Mouse (Mus musculus): ENCODE results near the gene Clgn. TPM values are rescaled to one million over a fixed set of nuclear protein-coding genes. Genes with fewer than 3 reads are reported as not detected.
"Not testable (repeated sequence)": the region's sequence is repeated elsewhere in the genome, so short reads cannot be mapped to it uniquely, and the experiment has no call there.

Gene Clgn
- polyA plus RNA-seq, 1 experiment: 0.03 TPM

- no peaks in the 10 kb centered on the region for H3K36me3 ChIP-seq (ENCODE audit: control insufficient read depth, insufficient read depth, low read length)
- no peak for DNase-seq
- TF ChIP-seq CTCF (IDR thresholded peaks at IDR 0.05; ENCODE audit: borderline replicate concordance, control insufficient read depth, extremely low read depth, insufficient read depth, low read length, poor library complexity) (no peak), POLR2A (IDR thresholded peaks at IDR 0.05; ENCODE audit: control insufficient read depth, extremely low read depth, insufficient read depth, low read length, poor library complexity) (no peak)
- H3K4me3 ChIP-seq (ENCODE audit: control insufficient read depth, insufficient read depth, low read length): no peak overlapping the region
- no peak overlapping the region for H3K27ac ChIP-seq (ENCODE audit: control insufficient read depth, insufficient read depth, low read length)
- WGBS: 91% methylated on average over 7 of the region's 7 CpGs
- no peaks in the 10 kb centered on the region for H3K27me3 ChIP-seq (ENCODE audit: control insufficient read depth, insufficient read depth, low read length)
- peaks cover 3% of the 10 kb centered on the region; the same call in 1 of the 2 replicates for H3K4me1 ChIP-seq (replicated peaks; ENCODE audit: control insufficient read depth, insufficient read depth, low read length)
These were observed 37.3 kb downstream of the Clgn start for GRCm38 (mm10) chr8:83426949-83427348.

GRCm38 (mm10) chr8:83428621-83429020 is 39.0 kb downstream of the Clgn start:
- WGBS: 91% methylated on average over 3 of the region's 3 CpGs
- not testable (repeated sequence) for DNase-seq; H3K27me3 ChIP-seq (ENCODE audit: control insufficient read depth, insufficient read depth, low read length); H3K27ac ChIP-seq (ENCODE audit: control insufficient read depth, insufficient read depth, low read length); H3K4me1 ChIP-seq (replicated peaks; ENCODE audit: control insufficient read depth, insufficient read depth, low read length); H3K4me3 ChIP-seq (ENCODE audit: control insufficient read depth, insufficient read depth, low read length); H3K36me3 ChIP-seq (ENCODE audit: control insufficient read depth, insufficient read depth, low read length)

GRCm38 (mm10) chr8:83429071-83429524 is 39.4 kb downstream of the Clgn start:
- H3K27me3 ChIP-seq (ENCODE audit: control insufficient read depth, insufficient read depth, low read length): no peaks in the 10 kb centered on the region
- no peak overlapping the region for H3K4me3 ChIP-seq (ENCODE audit: control insufficient read depth, insufficient read depth, low read length)
- peaks cover 3% of the 10 kb centered on the region; the same call in 1 of the 2 replicates for H3K4me1 ChIP-seq (replicated peaks; ENCODE audit: control insufficient read depth, insufficient read depth, low read length)
- no peak for TF ChIP-seq CTCF (IDR thresholded peaks at IDR 0.05; ENCODE audit: borderline replicate concordance, control insufficient read depth, extremely low read depth, insufficient read depth, low read length, poor library complexity)
- no peak for TF ChIP-seq POLR2A (IDR thresholded peaks at IDR 0.05; ENCODE audit: control insufficient read depth, extremely low read depth, insufficient read depth, low read length, poor library complexity)
- no peak overlapping the region for H3K27ac ChIP-seq (ENCODE audit: control insufficient read depth, insufficient read depth, low read length)
- 19% methylated on average over 4 of the region's 4 CpGs for WGBS
- DNase-seq: peak; percentile 22
- H3K36me3 ChIP-seq (ENCODE audit: control insufficient read depth, insufficient read depth, low read length): peaks cover 8% of the 10 kb centered on the region; the same call in 1 of the 2 replicates

GRCm38 (mm10) chr8:83437077-83437476 is 47.4 kb downstream of the Clgn start:
- Histone ChIP-seq H3K27ac (ENCODE audit: control insufficient read depth, insufficient read depth, low read length) (no peak overlapping the region), H3K27me3 (ENCODE audit: control insufficient read depth, insufficient read depth, low read length) (no peaks in the 10 kb centered on the region), H3K4me3 (ENCODE audit: control insufficient read depth, insufficient read depth, low read length) (no peak overlapping the region), H3K4me1 (replicated peaks; ENCODE audit: control insufficient read depth, insufficient read depth, low read length) (no peaks in the 10 kb centered on the region), H3K36me3 (ENCODE audit: control insufficient read depth, insufficient read depth, low read length) (peaks cover 17% of the 10 kb centered on the region)
- WGBS: 17% methylated on average over 1 of the region's 1 CpGs
- DNase-seq: no peak
- TF ChIP-seq POLR2A (IDR thresholded peaks at IDR 0.05; ENCODE audit: control insufficient read depth, extremely low read depth, insufficient read depth, low read length, poor library complexity) (no peak), CTCF (IDR thresholded peaks at IDR 0.05; ENCODE audit: borderline replicate concordance, control insufficient read depth, extremely low read depth, insufficient read depth, low read length, poor library complexity) (no peak)

GRCm38 (mm10) chr8:83441656-83442242 is 52.1 kb downstream of the Clgn start:
- no peaks in the 10 kb centered on the region for H3K27me3 ChIP-seq (ENCODE audit: control insufficient read depth, insufficient read depth, low read length)
- WGBS: 1% methylated on average over 29 of the region's 29 CpGs
- H3K4me1 ChIP-seq (replicated peaks; ENCODE audit: control insufficient read depth, insufficient read depth, low read length): no peaks in the 10 kb centered on the region
- H3K27ac ChIP-seq (ENCODE audit: control insufficient read depth, insufficient read depth, low read length): no peak overlapping the region
- no peak for DNase-seq
- H3K36me3 ChIP-seq (ENCODE audit: control insufficient read depth, insufficient read depth, low read length): peaks cover under 1% of the 10 kb centered on the region; the same call in 1 of the 2 replicates
- peak overlapping the region; percentile 71 for H3K4me3 ChIP-seq (ENCODE audit: control insufficient read depth, insufficient read depth, low read length)
- TF ChIP-seq POLR2A (IDR thresholded peaks at IDR 0.05; ENCODE audit: control insufficient read depth, extremely low read depth, insufficient read depth, low read length, poor library complexity) (no peak), CTCF (IDR thresholded peaks at IDR 0.05; ENCODE audit: borderline replicate concordance, control insufficient read depth, extremely low read depth, insufficient read depth, low read length, poor library complexity) (no peak)

- under 1% methylated on average over 64 of the region's 64 CpGs for WGBS
- Histone ChIP-seq H3K27ac (ENCODE audit: control insufficient read depth, insufficient read depth, low read length) (no peak overlapping the region), H3K4me1 (replicated peaks; ENCODE audit: control insufficient read depth, insufficient read depth, low read length) (no peaks in the 10 kb centered on the region), H3K4me3 (ENCODE audit: control insufficient read depth, insufficient read depth, low read length) (peak overlapping the region; percentile 71), H3K27me3 (ENCODE audit: control insufficient read depth, insufficient read depth, low read length) (no peaks in the 10 kb centered on the region), H3K36me3 (ENCODE audit: control insufficient read depth, insufficient read depth, low read length) (no peaks in the 10 kb centered on the region; the same call in 1 of the 2 replicates)
- peak; percentile 97 for DNase-seq
- TF ChIP-seq CTCF (IDR thresholded peaks at IDR 0.05; ENCODE audit: borderline replicate concordance, control insufficient read depth, extremely low read depth, insufficient read depth, low read length, poor library complexity) (peak; percentile 61), POLR2A (IDR thresholded peaks at IDR 0.05; ENCODE audit: control insufficient read depth, extremely low read depth, insufficient read depth, low read length, poor library complexity) (peak; percentile 57)
These were observed 52.8 kb downstream of the Clgn start for GRCm38 (mm10) chr8:83442243-83443051.

Data from thymus, adult 2 months (tissue).